Mouse (Mus musculus) liver, embryonic 14.5 days (tissue): Measurements from ENCODE around the gene Casr.

ENCODE experiments used
- CTCF ChIP-seq: IDR thresholded peaks from 2 replicates; pipeline ENCODE4 v1.5.1; 2016; ENCODE audit warnings: antibody characterized with exemption, low read depth, control low read depth
- EP300 ChIP-seq: IDR thresholded peaks from 2 replicates; pipeline ENCODE4 v1.6.1; 2016; ENCODE audit warnings: antibody characterized with exemption, low read depth

DNA sequence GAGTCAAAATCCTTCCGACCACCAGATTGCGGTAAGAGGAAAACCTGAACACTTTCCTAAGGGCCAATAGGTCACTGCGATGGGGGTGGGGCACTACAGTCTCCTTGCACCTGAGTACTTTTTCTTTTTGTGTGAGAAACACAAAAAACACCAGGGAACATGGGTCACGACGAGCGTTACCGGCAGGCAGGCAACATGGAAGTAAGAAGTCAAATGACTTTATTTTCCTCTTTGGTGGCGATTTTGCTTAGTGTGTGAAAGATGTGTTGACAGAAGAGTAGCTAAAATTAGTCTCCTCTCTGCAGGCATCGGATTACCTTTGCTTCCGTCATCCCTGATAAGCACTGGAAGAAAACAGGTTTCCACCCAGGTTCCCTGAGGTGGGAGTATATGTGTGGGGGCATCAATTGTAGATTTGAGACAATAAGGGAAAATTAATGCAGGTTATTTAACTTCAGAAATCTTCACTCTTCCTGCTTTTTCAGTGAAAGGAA is 6.2 kb downstream of the Casr start:
- TF ChIP-seq CTCF = no peak
- no peak for TF ChIP-seq EP300
